Mouse (Mus musculus) thymus, adult 2 months (tissue): ENCODE measurements around the gene Dnajc30.

Experiments
- CTCF ChIP-seq: fragments of 200-500 bp; IDR thresholded peaks from 2 replicates; pipeline ENCODE4 v1.5.1; 2012; ENCODE audit warnings: mild to moderate bottlenecking, control low read depth, low read length, moderate library complexity, borderline replicate concordance; ENCODE audit not compliant: control insufficient read depth, poor library complexity, insufficient read depth; ENCODE audit errors: extremely low read depth
- POLR2A ChIP-seq: fragments of 200-500 bp; IDR thresholded peaks from 2 replicates; pipeline ENCODE4 v1.6.1; 2012; ENCODE audit warnings: mild to moderate bottlenecking, low read length, control low read depth, moderate library complexity; ENCODE audit not compliant: control insufficient read depth, poor library complexity, insufficient read depth; ENCODE audit errors: extremely low read depth

DNA sequence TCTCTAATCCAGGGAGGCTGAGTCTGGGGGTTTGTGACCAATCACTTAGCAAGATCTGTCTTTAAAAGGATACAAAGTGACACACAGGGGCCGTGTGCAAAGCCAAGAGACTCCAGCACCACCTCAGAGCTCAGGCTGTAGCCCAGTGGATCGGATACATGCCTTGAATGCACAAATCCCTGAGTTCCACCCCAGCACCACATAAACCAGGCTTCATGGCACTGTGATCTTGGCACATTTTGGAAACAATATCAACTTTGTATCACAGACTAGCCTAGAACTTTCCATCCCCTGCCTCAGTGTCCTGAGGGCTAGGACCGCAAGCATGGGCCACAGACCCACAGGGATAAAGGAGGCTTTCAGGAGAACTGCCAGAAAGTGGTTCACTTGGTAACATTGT is 2.0 kb downstream of the Dnajc30 start:
- no peak for TF ChIP-seq CTCF
- TF ChIP-seq POLR2A = no peak
